Mouse (Mus musculus) stomach, postnatal 0 days (tissue): Measurements from ENCODE around the gene 4930503B20Rik.

ENCODE experiments used
- CTCF ChIP-seq: IDR thresholded peaks from 2 replicates; pipeline ENCODE4 v1.5.1; 2016; ENCODE audit warnings: antibody characterized with exemption, low read depth, mild to moderate bottlenecking, moderate library complexity
- EP300 ChIP-seq: optimal IDR thresholded peaks from 2 replicates; pipeline ENCODE3; 2016; ENCODE audit warnings: antibody characterized with exemption

GRCm38 (mm10) chr3:146599198-146599900 is 51.8 kb downstream of the 4930503B20Rik start:
- TF ChIP-seq EP300 (no peak), CTCF (no peak)
